Mouse (Mus musculus): ENCODE data around the gene Erlin1. TPM values are rescaled to one million over a fixed set of nuclear protein-coding genes. Genes with fewer than 3 reads are reported as not detected.

The Erlin1 gene
- total and polyA plus RNA-seq, 3 experiments = 9.7 to 26.6 (median 22.7) TPM

DNA sequence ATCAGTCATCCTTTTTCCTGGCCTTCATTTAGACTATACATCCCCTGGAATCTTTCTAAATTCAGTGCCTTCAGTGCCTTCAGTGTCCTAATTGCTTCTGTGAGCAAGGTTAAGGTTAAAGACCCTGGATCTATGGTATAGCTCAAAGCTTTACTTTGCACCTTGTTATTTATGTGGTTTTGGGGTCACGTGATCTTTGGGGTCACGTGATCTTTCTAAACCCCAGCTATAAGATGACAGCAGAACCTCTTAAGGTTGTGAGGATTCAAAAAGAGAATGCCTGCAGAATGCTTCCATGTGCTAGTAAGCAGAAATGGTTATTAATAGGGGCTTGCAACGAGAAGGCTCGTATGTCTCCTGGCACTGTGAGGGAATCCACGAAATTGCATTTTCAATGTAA, 36.2 kb downstream of the Erlin1 start:
- in situ Hi-C loops (cut with MboI; ENCODE audit: low pct_ligation_motif_present, low pct_unique_long_range_greater_than_20kb, low sequenced_read_pairs) = no loop called here
- no peak for TF ChIP-seq USF1 (IDR thresholded peaks at IDR 0.05; ENCODE audit: low read depth, low read length)
- no peak for TF ChIP-seq MAZ (IDR thresholded peaks at IDR 0.05; ENCODE audit: low read depth, low read length)
- no peak for TF ChIP-seq SMC3 (IDR thresholded peaks at IDR 0.05; ENCODE audit: low read depth, low read length)
- no peak for DNase-seq (ENCODE audit: extremely low read depth)

DNA sequence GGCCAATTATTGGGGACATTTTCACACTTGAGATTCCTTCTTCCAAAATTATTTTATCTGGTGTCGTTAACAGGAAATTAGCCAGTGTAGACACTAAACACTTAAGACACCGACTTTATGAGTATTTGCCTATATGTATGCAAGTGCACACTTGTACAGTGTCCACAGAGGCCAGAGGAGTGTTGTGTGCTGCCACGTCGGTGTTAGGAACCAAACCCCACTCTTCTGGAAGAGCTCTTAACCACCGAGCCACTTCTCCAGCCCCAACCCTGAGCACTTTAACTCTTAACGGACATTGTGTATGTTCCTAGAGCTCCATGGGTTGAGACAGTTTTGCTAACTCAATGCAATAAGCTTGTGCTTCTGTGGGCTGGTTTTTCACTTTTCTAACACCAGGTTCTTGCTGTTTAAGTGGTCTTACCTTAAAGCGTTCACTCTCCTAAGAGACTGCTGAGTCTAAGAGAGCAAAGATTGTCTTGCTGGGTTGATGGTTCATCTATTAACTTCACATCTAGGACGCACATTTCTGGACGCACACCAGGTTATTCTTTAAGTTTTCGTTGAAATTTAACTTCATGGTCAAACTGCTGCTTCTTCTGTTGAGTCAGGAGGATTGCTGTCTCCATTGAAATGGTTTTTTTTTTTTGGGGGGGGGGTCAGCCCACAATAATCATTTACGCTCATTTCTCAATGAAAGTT, 37.4 kb downstream of the Erlin1 start:
- peaks cover 0 to 2% of the 10 kb centered on the region in 2 experiments; a peak in 2 of 4 replicates for H3K4me1 ChIP-seq (ENCODE audit: control insufficient read depth in 1 of 2, insufficient read depth in 2 of 2)

More for the DNA sequence above, 36.2 kb downstream of the Erlin1 start:
- Histone ChIP-seq H3K9ac (ENCODE audit: insufficient read depth, low read depth) (no peak overlapping the region), H3K79me2 (replicated peaks; ENCODE audit: control insufficient read depth, extremely low read depth, insufficient read depth, poor library complexity, severe bottlenecking) (no peaks in the 10 kb centered on the region), H3K27ac (ENCODE audit: insufficient read depth, low read depth) (no peak overlapping the region), H3K4me3 (replicated peaks in 1 of 3; ENCODE audit: low read depth in 2 of 3, low read length in 2 of 3, poor library complexity in 1 of 3) (no peak overlapping the region), H3K4me2 (ENCODE audit: insufficient read depth, low read depth, poor library complexity, severe bottlenecking) (no peak overlapping the region), H3K36me3 (replicated peaks in 1 of 2; ENCODE audit: control insufficient read depth in 1 of 2, insufficient read depth in 1 of 2, low read length in 1 of 2) (peaks cover 22 to 52% of the 10 kb centered on the region in 2 experiments), H3K27me3 (replicated peaks) (no peaks in the 10 kb centered on the region), H3K4me1 (ENCODE audit: control insufficient read depth in 1 of 2, insufficient read depth in 2 of 2) (peaks cover 0 to 10% of the 10 kb centered on the region in 2 experiments; a peak in 1 of 4 replicates), H3K9me3 (replicated peaks; ENCODE audit: low read length) (no peaks in the 10 kb centered on the region)
- dilution Hi-C loops (cut with MboI; ENCODE audit: extremely low pct_ligation_motif_present, extremely low pct_unique_long_range_greater_than_20kb, low sequenced_read_pairs) = no loop called here

DNA sequence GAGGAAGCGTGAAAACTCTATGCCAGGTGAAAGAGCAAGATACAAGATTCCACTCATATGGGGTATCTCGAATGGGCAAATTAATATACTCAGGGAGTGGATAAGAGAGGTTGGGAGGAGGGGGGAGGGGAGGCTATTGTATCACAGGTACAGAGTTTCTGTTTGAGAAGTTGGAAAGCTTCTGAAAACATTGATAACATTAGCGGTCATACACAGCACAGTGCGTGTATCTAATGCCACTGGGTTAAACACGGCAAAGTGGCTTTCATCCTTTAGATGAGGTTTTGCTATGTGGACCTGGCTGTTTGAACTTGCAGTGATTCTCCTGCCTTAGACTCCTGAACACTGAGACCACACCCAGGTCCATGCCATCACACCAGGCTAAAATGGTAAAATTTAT, 39.6 kb downstream of the Erlin1 start:
- Histone ChIP-seq H3K4me2 (ENCODE audit: insufficient read depth, low read depth, poor library complexity, severe bottlenecking) (no peak overlapping the region), H3K9ac (ENCODE audit: insufficient read depth, low read depth) (no peak overlapping the region), H3K4me1 (ENCODE audit: control insufficient read depth in 1 of 2, insufficient read depth in 2 of 2) (peaks cover 0 to 10% of the 10 kb centered on the region in 2 experiments; a peak in 2 of 4 replicates), H3K36me3 (replicated peaks in 1 of 2; ENCODE audit: control insufficient read depth in 1 of 2, insufficient read depth in 1 of 2, low read length in 1 of 2) (peaks cover 0 to 19% of the 10 kb centered on the region in 2 experiments), H3K27ac (ENCODE audit: insufficient read depth, low read depth) (no peak overlapping the region), H3K27me3 (replicated peaks) (no peaks in the 10 kb centered on the region), H3K79me2 (replicated peaks; ENCODE audit: control insufficient read depth, extremely low read depth, insufficient read depth, poor library complexity, severe bottlenecking) (no peaks in the 10 kb centered on the region), H3K9me3 (replicated peaks; ENCODE audit: low read length) (no peaks in the 10 kb centered on the region), H3K4me3 (replicated peaks in 1 of 3; ENCODE audit: low read depth in 2 of 3, low read length in 2 of 3, poor library complexity in 1 of 3) (no peak overlapping the region)
- DNase-seq (ENCODE audit: extremely low read depth) = no peak
- TF ChIP-seq JUN (IDR thresholded peaks at IDR 0.05; ENCODE audit: insufficient read depth, low read depth, low read length) (no peak), ZC3H11A (IDR thresholded peaks at IDR 0.05; ENCODE audit: low read depth, low read length) (no peak), TBP (conservative IDR thresholded peaks at IDR 0.05; ENCODE audit: low read depth, low read length) (no peak), ZNF384 (IDR thresholded peaks at IDR 0.05; ENCODE audit: low read depth, low read length) (no peak), RCOR1 (conservative IDR thresholded peaks at IDR 0.05; ENCODE audit: low read depth, low read length) (no peak), ETS1 (conservative IDR thresholded peaks at IDR 0.05; ENCODE audit: low read depth, low read length) (no peak), GABPA (IDR thresholded peaks at IDR 0.05; ENCODE audit: insufficient replicate concordance, low read depth, low read length) (no peak), USF2 (conservative IDR thresholded peaks at IDR 0.05; ENCODE audit: low read depth, low read length) (no peak), USF1 (IDR thresholded peaks at IDR 0.05; ENCODE audit: low read depth, low read length) (no peak), CTCF (conservative IDR thresholded peaks at IDR 0.05 in 1 of 2, IDR thresholded peaks at IDR 0.05 in 1 of 2; ENCODE audit: low read depth in 2 of 2, low read length in 2 of 2) (no peak)
- dilution Hi-C loops (cut with MboI; ENCODE audit: extremely low pct_ligation_motif_present, extremely low pct_unique_long_range_greater_than_20kb, low sequenced_read_pairs) = no loop called here
- in situ Hi-C loops (cut with MboI; ENCODE audit: low pct_ligation_motif_present, low pct_unique_long_range_greater_than_20kb, low sequenced_read_pairs) = no loop called here

More for the DNA sequence above, 37.4 kb downstream of the Erlin1 start:
- Histone ChIP-seq H3K9ac (ENCODE audit: insufficient read depth, low read depth) (no peak overlapping the region), H3K27ac (ENCODE audit: insufficient read depth, low read depth) (no peak overlapping the region), H3K4me2 (ENCODE audit: insufficient read depth, low read depth, poor library complexity, severe bottlenecking) (no peak overlapping the region), H3K9me3 (replicated peaks; ENCODE audit: low read length) (no peaks in the 10 kb centered on the region), H3K36me3 (replicated peaks in 1 of 2; ENCODE audit: control insufficient read depth in 1 of 2, insufficient read depth in 1 of 2, low read length in 1 of 2) (peaks cover 14 to 40% of the 10 kb centered on the region in 2 experiments), H3K79me2 (replicated peaks; ENCODE audit: control insufficient read depth, extremely low read depth, insufficient read depth, poor library complexity, severe bottlenecking) (no peaks in the 10 kb centered on the region), H3K27me3 (replicated peaks) (no peaks in the 10 kb centered on the region), H3K4me3 (replicated peaks in 1 of 3; ENCODE audit: low read depth in 2 of 3, low read length in 2 of 3, poor library complexity in 1 of 3) (no peak overlapping the region)
- in situ Hi-C loops (cut with MboI; ENCODE audit: low pct_ligation_motif_present, low pct_unique_long_range_greater_than_20kb, low sequenced_read_pairs) = no loop called here
- DNase-seq (ENCODE audit: extremely low read depth) = no peak
- dilution Hi-C loops (cut with MboI; ENCODE audit: extremely low pct_ligation_motif_present, extremely low pct_unique_long_range_greater_than_20kb, low sequenced_read_pairs) = no loop called here
- TF ChIP-seq USF1 (IDR thresholded peaks at IDR 0.05; ENCODE audit: low read depth, low read length) = no peak
